Mouse (Mus musculus): Measurements from ENCODE around the gene Krtap4-13.
"Not testable (repeated sequence)": the region's sequence is repeated elsewhere in the genome, so short reads cannot be mapped to it uniquely, and the experiment has no call there.

Gene Krtap4-13

GRCm38 (mm10) chr11:99809792-99810191 lies at the start of gene Krtap4-13:
TSS of gene Krtap4-13 (minus strand) at chr11:99809892.
- not testable (repeated sequence) for DNase-seq (ENCODE audit: low spot score in 2 of 2)

- DNase-seq (ENCODE audit: low spot score in 2 of 2) = no peak
Measured at GRCm38 (mm10) chr11:99858761-99859160, 49.1 kb upstream of the Krtap4-13 start.

- DNase-seq (ENCODE audit: low spot score in 2 of 2) = no peak
Measured at GRCm38 (mm10) chr11:99857617-99858016, 47.9 kb upstream of the Krtap4-13 start, which contains the start of gene Gm11568. TSS of gene Gm11568 (plus strand) at chr11:99857917.

GRCm38 (mm10) chr11:99854121-99854520 lies 44.4 kb upstream of the Krtap4-13 start:
- DNase-seq (ENCODE audit: low spot score in 2 of 2) = no peak

GRCm38 (mm10) chr11:99851508-99851907 lies 41.8 kb upstream of the Krtap4-13 start, which contains the start of gene Krtap4-16:
TSS of gene Krtap4-16 (minus strand) at chr11:99851608.
- no peak for DNase-seq (ENCODE audit: low spot score in 2 of 2)

GRCm38 (mm10) chr11:99846746-99847145 lies 37.1 kb upstream of the Krtap4-13 start:
- DNase-seq (ENCODE audit: low spot score in 2 of 2) = no peak

- DNase-seq (ENCODE audit: low spot score in 2 of 2) = no peak
Measured at GRCm38 (mm10) chr11:99842185-99842584, 32.5 kb upstream of the Krtap4-13 start.

- no peak for DNase-seq (ENCODE audit: low spot score in 2 of 2)
Measured at GRCm38 (mm10) chr11:99837966-99838365, 28.3 kb upstream of the Krtap4-13 start, which contains the start of gene 2300003K06Rik. TSS of gene 2300003K06Rik (minus strand) at chr11:99838066.

GRCm38 (mm10) chr11:99815566-99815965 lies 5.9 kb upstream of the Krtap4-13 start, which contains the start of gene Gm11564:
TSS of gene Gm11564 (minus strand) at chr11:99815666.
- not testable (repeated sequence) for DNase-seq (ENCODE audit: low spot score in 2 of 2)

GRCm38 (mm10) chr11:99804346-99804745 lies 5.3 kb downstream of the Krtap4-13 start, which contains the start of gene Gm11554:
TSS of gene Gm11554 (minus strand) at chr11:99804446.
- not testable (repeated sequence) for DNase-seq (ENCODE audit: low spot score in 2 of 2)

- not testable (repeated sequence) for DNase-seq (ENCODE audit: low spot score in 2 of 2)
Measured at GRCm38 (mm10) chr11:99798832-99799231, 10.9 kb downstream of the Krtap4-13 start, which contains the start of gene Gm11569. TSS of gene Gm11569 (minus strand) at chr11:99798932.

GRCm38 (mm10) chr11:99793367-99793766 lies 16.3 kb downstream of the Krtap4-13 start, which contains the start of gene Gm11596:
TSS of gene Gm11596 (minus strand) at chr11:99793467.
- no peak for DNase-seq (ENCODE audit: low spot score in 2 of 2)

GRCm38 (mm10) chr11:99784900-99785299 lies 24.8 kb downstream of the Krtap4-13 start, which contains the start of gene Krtap4-9:
TSS of gene Krtap4-9 (plus strand) at chr11:99785200.
- DNase-seq (ENCODE audit: low spot score in 2 of 2) = not testable (repeated sequence)

GRCm38 (mm10) chr11:99780604-99781003 lies 29.1 kb downstream of the Krtap4-13 start, which contains the start of gene Krtap4-8:
TSS of gene Krtap4-8 (minus strand) at chr11:99780704.
- DNase-seq (ENCODE audit: low spot score in 2 of 2) = no peak

- DNase-seq (ENCODE audit: low spot score in 2 of 2) = no peak
Measured at GRCm38 (mm10) chr11:99778401-99778800, 31.3 kb downstream of the Krtap4-13 start.

GRCm38 (mm10) chr11:99772813-99773212 lies 36.9 kb downstream of the Krtap4-13 start, which contains the start of gene Gm11595:
TSS of gene Gm11595 (minus strand) at chr11:99772913.
- not testable (repeated sequence) for DNase-seq (ENCODE audit: low spot score in 2 of 2)

- DNase-seq (ENCODE audit: low spot score in 2 of 2) = no peak
Measured at GRCm38 (mm10) chr11:99768410-99768809, 41.3 kb downstream of the Krtap4-13 start.
